Mouse (Mus musculus) left cerebral cortex, postnatal 25 days (tissue): ENCODE measurements around the gene Mfsd12. TPM values are rescaled to one million over a fixed set of nuclear protein-coding genes. Genes with fewer than 3 reads are reported as not detected.

ENCODE experiments used
- DNase-seq, 2 experiments: peaks; one replicate each; pipeline ENCODE4 v3.0.0; 2022; ENCODE audit warnings: low spot score in 2 of 2, mixed read lengths in 1 of 2
- intact Hi-C: fragments of 180-260 bp; cut with DNase I; formaldehyde crosslinking; loops from one replicate; pipeline ENCODE4 v1.15.1; 2025
- total RNA-seq, 2 experiments: library from RNA; stranded (reverse); gene quantifications; 2 replicates each; pipeline ENCODE4 v1.2.3; 2021

Gene Mfsd12
- total RNA-seq, 2 experiments from 2014 or later, result 39.3 to 41.1 TPM

DNA sequence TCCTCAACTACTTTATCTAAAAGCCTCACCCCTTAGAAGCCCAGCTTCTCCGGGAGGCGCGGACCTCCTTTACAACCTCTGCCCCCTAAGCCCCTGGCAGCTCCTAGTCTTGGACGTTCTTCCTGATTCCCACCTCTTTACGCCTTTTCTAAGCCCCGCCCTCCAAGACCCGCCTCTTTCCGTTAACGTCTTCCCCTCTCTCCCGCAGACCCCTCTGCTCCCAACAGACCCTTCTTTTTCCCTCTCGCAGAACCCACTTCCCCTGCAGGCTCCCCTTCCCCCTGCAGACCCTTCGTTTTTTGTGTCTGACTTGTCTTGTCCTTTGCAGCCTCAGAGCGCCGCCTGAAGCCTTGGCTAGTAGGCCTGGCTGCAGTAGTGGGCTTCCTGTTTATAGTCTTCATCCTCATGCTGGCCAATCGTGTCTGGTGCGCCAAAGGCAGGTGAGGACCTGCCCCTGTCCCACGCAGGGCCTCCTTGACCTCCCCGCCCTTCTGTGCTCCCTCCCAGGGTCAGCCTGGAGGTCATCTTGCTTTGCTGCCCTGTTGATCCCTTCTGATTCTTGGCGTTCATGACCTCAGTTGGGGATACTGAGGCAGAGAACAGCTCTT lies 36.3 kb downstream of the Mfsd12 start:
- intact Hi-C loops, result no loop called here
- no peak for DNase-seq

DNA sequence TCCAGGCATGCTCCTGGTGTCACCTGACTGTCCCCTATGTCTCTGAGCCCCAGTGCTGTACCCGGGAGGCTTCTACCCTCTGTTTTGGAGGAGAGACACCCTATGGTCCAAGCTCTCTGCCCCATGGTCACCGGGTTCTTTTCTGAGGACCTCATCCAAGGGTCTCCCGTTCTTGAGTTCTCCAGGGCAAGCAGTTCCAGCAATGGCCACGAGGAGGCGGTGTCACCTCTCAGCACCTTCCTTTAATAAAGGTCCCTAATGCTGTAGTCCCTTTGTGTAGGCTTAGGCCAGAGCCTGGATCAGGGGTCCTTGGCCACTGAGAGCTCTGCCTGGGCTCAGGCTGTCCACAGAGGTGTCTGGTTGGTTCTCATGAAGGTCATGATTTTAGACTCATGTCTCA lies 37.8 kb downstream of the Mfsd12 start:
- DNase-seq, result peak in 1 of 2 experiments; percentile 61
- intact Hi-C loops, result no loop called here

GRCm38 (mm10) chr10:81395865-81396264 lies 38.6 kb downstream of the Mfsd12 start:
- intact Hi-C loops, result no loop called here
- no peak for DNase-seq

DNA sequence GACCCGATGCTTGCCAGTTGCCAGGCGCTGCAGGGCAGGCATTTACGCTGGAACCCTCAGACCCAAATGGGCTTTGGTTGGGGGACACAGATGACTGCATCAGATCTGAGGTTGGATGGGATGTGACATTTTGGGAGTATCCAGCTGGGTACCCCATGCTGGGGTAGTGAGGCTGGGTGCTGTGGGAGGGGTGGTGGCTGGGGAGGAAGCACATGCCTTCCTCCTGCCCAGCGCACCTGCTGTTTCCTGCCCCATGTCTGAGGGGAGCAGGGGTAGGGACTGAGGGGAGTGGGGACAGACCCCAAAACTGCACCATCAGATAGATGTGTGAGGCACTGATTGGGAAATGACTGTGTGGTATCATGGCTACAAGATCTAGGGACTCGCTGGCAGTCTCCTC lies 39.5 kb downstream of the Mfsd12 start:
- intact Hi-C loops, result no loop called here

GRCm38 (mm10) chr10:81399296-81399695 lies 42.0 kb downstream of the Mfsd12 start:
- DNase-seq, result no peak
- intact Hi-C loops, result no loop called here

More for the DNA sequence above, 39.5 kb downstream of the Mfsd12 start:
- DNase-seq, result no peak

DNA sequence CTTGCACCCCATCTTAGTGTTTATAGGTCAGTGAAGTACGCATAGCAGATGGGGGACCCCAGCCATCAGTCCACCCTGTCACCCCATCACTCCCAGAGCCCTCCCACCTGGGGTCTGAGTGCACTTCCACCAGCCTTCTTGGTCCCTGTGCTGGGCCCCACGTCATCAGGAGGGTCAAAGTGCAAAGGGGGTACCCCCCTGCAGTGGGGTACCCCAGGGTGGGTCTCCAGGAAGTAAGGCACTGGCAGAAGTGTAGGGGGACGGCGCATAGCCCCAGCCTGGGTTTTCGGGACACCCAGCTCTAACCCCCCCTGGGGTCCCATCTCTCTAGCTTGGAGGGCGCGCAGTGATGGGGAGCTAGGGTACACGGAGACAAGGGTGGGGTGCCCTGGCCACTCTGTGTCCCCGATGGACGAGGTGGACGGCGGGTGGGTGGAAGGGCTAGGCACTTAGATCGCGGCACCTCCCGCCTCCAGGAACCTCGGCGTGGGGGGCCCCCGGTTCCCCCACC lies 42.6 kb downstream of the Mfsd12 start:
- intact Hi-C loops, result no loop called here
- DNase-seq, result no peak

DNA sequence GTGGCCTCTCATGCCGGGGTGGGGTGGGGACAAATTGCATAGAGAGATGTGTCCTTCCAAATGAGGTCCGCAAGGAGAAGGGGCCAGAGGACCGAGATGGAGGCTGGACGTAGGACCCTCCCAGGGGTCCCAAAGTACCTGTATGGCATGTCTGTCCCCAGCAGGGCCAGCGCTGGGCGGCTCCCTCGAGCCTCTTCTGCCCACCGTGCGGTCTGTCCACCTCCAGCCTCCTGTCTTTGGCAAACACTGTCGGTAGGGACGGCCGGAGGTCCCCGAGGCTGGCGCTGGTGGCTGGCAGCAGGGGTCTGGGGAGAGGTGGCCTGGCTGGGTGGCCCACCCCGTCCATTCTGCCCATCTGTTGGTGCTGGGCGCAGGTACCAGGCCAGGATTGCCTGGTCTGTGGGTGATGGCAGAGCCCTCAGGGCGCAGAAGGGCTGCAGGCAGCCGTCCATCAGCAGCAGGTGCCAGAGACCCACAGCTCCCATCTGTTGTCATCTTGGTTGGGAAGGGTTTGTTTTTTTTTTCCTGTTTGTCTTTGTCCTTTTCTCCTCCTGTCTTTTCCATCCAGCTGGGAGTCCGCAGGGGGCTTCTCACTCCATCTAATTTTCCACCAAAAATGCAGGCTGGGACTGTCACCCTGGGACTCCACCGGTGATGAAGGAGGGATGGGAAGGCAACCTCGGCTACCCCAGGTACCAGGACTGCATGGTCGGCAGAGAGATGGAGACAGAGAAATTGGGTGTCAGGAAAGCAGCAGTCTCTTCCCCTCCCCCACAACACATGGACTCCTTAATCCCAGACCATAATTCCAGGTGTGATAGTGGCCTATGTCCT lies 43.3 kb downstream of the Mfsd12 start:
- DNase-seq, result no peak
- intact Hi-C loops, result no loop called here

- intact Hi-C loops, result no loop called here
- peak in 1 of 2 experiments; percentile 60 for DNase-seq
These were observed 43.9 kb downstream of the Mfsd12 start for GRCm38 (mm10) chr10:81401205-81401520.

DNA sequence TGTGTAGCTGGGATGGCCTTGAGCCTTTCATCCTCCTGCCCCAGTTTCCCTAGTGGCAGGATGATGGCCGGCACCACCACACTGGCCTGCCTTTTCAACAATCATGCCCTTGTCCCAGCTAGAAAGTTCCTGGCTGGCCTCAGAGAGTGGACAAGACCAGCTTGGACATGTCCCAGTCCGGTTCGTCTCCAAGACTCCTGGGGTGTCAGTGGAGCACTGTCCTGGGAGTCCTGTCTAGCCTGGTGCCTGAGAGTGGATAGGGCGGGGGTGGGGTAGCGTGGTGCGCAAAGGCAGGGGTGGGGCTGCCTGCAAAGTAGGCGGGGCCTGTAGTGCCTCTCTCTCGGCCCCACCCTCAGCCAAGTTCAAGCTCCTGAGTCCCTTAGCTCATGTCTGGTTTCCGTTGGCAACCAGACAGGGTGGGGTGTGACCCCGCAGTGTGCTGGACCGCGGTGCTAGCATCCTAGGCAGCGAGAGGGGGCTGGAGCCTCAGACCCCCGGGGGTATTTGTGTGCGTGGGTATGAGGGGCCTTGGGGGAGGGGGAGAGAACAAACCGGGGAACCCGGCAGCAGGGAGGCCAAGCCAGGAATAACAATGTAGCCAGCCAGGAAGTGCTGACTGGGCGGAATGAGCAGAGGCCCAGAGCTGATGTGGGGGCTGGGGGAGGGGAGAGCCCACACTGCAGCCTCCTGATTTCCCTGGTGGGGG lies 44.4 kb downstream of the Mfsd12 start:
- intact Hi-C loops, result no loop called here
- DNase-seq, result peak; percentile 58 to 63

DNA sequence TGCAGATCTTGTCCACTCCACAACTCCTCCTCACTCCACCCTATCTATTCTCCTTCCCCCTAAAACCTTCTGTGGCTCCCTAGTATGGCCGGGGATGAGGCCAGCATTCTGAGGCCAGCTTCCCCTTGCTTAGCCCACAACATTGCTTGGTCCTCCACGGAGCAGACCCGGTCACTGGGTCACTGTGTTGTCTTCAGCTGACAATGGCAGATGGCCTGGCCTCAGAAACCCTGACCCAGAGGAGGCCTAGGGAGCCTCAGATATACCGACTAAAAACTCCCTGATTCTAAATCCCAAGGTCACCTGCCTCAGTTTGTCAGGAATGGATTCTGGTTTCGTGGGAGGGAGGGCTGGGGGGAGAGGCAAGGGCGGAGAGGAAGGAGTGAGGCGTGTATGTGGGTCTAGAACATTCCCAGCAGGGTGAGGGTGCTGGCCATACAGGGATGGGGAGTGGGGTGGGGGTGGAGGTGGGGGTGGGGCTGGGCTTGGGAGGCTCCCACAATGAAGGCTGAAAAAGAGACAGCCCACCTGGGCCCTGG lies 45.0 kb downstream of the Mfsd12 start:
- intact Hi-C loops, result no loop called here
- DNase-seq, result no peak

DNA sequence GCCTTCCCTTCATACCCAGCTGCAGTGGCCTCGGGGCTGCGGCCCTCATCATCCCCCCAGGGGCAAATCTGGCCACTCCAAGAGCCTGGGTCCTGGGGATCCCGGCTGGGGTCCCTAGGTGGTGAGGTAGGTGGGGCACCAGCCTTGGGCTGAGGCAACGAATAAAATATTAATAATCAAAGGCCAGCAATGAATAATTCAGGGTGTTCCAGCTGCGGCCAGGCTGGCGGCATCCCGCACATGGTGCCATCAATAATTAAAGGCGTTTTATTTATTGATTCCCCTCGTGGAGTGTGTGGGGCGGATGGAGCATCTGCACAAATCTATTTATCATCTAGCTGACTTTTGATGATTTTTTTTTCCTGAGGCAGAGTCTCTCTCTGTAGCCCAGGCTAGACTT lies 46.2 kb downstream of the Mfsd12 start:
- intact Hi-C loops, result no loop called here
- no peak for DNase-seq

- intact Hi-C loops, result no loop called here
- DNase-seq, result no peak
These were observed 46.8 kb downstream of the Mfsd12 start for GRCm38 (mm10) chr10:81404082-81404481.

GRCm38 (mm10) chr10:81404720-81405119 lies 47.4 kb downstream of the Mfsd12 start:
- intact Hi-C loops, result no loop called here
- no peak for DNase-seq

DNA sequence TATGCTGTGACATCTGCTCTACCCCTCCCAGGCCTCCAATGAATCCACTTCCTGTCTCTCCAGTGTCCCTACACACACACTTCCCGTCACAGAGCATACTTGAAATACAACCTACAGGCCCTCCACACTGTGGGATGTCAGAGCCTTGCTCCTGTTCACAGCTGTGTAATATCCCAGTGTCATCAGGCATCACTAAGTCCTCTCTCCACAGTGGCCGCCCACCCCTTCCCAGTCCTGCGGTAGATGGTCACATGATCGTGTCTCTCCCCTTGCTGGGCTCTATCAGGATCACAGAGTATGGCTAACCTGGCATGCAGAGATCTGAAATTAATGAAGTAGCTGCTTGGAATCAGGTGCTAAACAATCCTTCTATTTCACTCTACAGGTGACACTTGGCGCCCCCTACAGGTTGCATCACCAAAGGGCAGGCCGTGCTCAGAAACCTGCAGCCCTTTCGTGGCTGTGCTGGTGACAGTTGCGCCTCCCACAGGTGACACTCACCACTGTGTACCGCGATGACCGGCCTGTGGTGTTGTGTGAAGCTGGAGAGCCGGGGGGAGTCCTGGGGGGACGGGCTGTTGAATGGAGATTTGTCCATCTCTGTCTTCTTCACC lies 48.4 kb downstream of the Mfsd12 start:
- intact Hi-C loops, result no loop called here
- DNase-seq, result no peak

- intact Hi-C loops, result no loop called here
- no peak for DNase-seq
These were observed 49.5 kb downstream of the Mfsd12 start for GRCm38 (mm10) chr10:81406504-81407440.

- DNase-seq, result peak; percentile 75 to 90
- intact Hi-C loops, result loop anchor here (2.0 kb wide), 1 partner anchor 23 kb away; no protein-coding TSS in a partner anchor
These were observed 50.5 kb downstream of the Mfsd12 start for GRCm38 (mm10) chr10:81407539-81408423.

DNA sequence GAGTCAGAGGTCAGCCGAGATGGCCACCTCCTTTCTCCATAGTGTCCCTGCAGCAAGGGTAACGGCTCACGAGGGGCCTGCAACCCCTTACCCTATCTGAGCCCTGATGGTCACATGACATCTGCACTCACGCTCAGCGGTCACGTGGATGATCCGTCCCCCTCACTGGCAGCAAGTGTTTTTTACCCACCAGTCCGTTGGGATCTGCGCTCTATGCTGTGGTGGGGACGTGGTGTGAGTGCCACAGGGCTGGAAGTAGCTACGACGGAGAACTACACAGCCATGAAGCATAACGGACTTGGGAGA lies 51.1 kb downstream of the Mfsd12 start:
- DNase-seq, result no peak
- intact Hi-C loops, result loop anchor here (2.0 kb wide), 1 partner anchor 22 kb away; no protein-coding TSS in a partner anchor

- intact Hi-C loops, result loop anchor here (2.0 kb wide), 1 partner anchor 22 kb away; no protein-coding TSS in a partner anchor
- peak in 1 of 2 experiments; percentile 58 for DNase-seq
These were observed 51.6 kb downstream of the Mfsd12 start for GRCm38 (mm10) chr10:81408871-81409291.
